Mouse (Mus musculus): ENCODE measurements around the gene Serpina3a. TPM values are rescaled to one million over a fixed set of nuclear protein-coding genes. Genes with fewer than 3 reads are reported as not detected.

Serpina3a gene
- not detected in 2 replicates for polyA plus RNA-seq (2015; fragmentation: Nextera tagmentation; extraction: Ambion mirVana)

DNA sequence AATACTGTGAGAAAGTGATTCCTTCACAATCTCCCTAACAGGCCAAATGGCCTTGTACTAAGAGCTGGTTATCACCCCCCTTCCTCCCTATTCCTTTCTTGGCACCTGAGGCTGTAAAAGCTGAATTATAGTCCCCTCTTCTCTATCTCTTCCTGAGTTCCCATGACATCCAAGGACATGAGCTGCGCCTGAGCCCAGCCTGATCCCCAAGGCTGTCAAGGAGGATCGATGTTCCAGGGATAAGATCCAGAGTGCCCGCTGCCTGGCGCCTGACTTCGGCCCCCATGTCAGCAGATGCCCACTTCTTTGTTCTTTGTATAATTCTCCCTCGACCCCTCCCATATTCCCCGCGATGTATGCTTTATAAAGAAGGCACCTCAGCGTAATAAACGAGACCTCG lies at the start of gene Serpina3a:
Gene Serpina3a, plus strand, starts transcription at position 392 of the 400 bp plus-strand sequence.

DNA sequence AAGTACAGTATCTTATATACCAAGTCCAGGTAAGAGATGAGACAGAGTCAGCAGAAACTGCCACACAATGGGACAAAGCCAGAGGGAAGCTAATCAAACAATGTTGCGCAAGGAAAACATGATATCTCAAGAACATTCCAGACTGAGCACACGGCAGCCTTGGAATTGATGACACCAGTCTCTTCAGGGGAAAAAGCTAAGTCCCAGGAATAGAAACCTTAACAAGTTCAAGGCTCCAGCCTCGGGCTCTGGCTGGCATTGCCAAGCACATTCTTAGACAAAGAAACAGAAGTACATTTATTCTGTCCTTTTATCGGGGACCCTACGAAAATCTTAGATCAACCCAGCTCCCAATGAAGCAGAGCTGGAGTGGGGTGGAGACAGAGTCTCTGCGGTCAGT lies 11.8 kb upstream of the Serpina3a start, which contains the start of gene Serpina5:
Gene Serpina5, plus strand, starts transcription at position 346 of the 400 bp plus-strand sequence.

DNA sequence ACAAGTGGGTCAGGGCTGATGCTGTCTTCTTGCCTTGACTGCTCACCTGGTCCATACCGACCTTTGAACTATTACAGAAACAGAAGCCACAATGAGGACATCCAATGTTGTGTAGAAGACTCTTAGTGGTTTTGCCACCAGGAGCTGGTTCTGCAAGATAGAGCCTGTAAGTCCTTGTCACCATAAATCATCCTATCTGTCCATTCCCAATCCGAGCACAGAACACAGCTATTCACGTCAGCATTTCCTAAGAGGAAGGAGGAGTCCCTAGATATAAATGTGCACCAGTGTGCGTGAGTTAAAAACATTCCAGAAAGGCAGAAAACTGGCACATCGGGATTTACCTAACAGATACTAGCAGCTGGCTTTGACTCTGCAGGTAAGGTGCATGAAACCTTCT lies 15.2 kb downstream of the Serpina3a start, which contains the start of gene Serpina3b:
Gene Serpina3b, plus strand, starts transcription at position 301 of the 400 bp plus-strand sequence.

DNA sequence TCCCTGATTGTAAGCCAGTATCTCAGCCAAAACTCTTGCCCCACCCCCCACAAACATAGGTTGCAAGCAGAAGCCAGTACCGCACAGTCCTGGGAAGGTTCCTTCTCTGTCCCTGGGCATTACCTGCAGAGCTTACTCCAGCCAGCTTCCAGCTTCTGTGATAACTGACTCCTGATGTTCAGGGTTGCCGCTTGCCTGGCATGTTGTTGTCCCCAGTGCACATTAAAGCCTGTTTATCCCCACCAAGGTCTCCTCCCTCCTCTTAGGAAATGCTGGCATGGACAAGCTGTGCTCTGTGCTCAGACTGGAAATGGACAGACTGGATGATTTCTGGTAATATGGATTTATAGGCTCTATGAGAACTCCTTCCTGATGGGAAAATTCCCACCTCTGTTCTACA lies 41.1 kb downstream of the Serpina3a start, which contains the start of gene Serpina3c:
Gene Serpina3c, minus strand, starts transcription at position 215 of the 400 bp plus-strand sequence.

Other genes with a start within 250 kb of the Serpina3a start
- 0.47 and 0.59 TPM in 2 replicates for gene Serpina1a, start 249.2 kb upstream of the Serpina3a start, polyA plus RNA-seq (2015; fragmentation: Nextera tagmentation; extraction: Ambion mirVana)
- gene Serpina1c, start 207.8 kb upstream of the Serpina3a start, polyA plus RNA-seq (2015; fragmentation: Nextera tagmentation; extraction: Ambion mirVana), result 0.23 and 0.35 TPM in 2 replicates
- gene Serpina1e, start 153.7 kb upstream of the Serpina3a start, polyA plus RNA-seq (2015; fragmentation: Nextera tagmentation; extraction: Ambion mirVana), result 0.79 and 2.2 TPM in 2 replicates
- 0.13 TPM in 1 of 2 replicates, not detected in the other for gene Serpina11, start 122.8 kb upstream of the Serpina3a start, polyA plus RNA-seq (2015; fragmentation: Nextera tagmentation; extraction: Ambion mirVana)
- gene Serpina9, start 99.0 kb upstream of the Serpina3a start, polyA plus RNA-seq (2015; fragmentation: Nextera tagmentation; extraction: Ambion mirVana), result 0.04 TPM in 1 of 2 replicates, not detected in the other
- gene Serpina12, start 68.3 kb upstream of the Serpina3a start, polyA plus RNA-seq (2015; fragmentation: Nextera tagmentation; extraction: Ambion mirVana), result not detected in 2 replicates
- gene Serpina5, start 11.6 kb upstream of the Serpina3a start, polyA plus RNA-seq (2015; fragmentation: Nextera tagmentation; extraction: Ambion mirVana), result not detected in 2 replicates
- 0.35 and 0.69 TPM in 2 replicates for gene Serpina3b, start 15.3 kb downstream of the Serpina3a start, polyA plus RNA-seq (2015; fragmentation: Nextera tagmentation; extraction: Ambion mirVana)
- gene Serpina3c, start 41.1 kb downstream of the Serpina3a start, polyA plus RNA-seq (2015; fragmentation: Nextera tagmentation; extraction: Ambion mirVana), result 0.07 TPM in 2 replicates
- gene Serpina3f, start 101.8 kb downstream of the Serpina3a start, polyA plus RNA-seq (2015; fragmentation: Nextera tagmentation; extraction: Ambion mirVana), result 0.66 and 0.78 TPM in 2 replicates
- 18.5 and 19.8 TPM in 2 replicates for gene Serpina3g, start 123.5 kb downstream of the Serpina3a start, polyA plus RNA-seq (2015; fragmentation: Nextera tagmentation; extraction: Ambion mirVana)
- 0.47 and 0.58 TPM in 2 replicates for gene Serpina3i, start 150.4 kb downstream of the Serpina3a start, polyA plus RNA-seq (2015; fragmentation: Nextera tagmentation; extraction: Ambion mirVana)
- gene Serpina3j, start 201.8 kb downstream of the Serpina3a start, polyA plus RNA-seq (2015; fragmentation: Nextera tagmentation; extraction: Ambion mirVana), result not detected in 2 replicates
- gene Serpina3k, start 225.8 kb downstream of the Serpina3a start, polyA plus RNA-seq (2015; fragmentation: Nextera tagmentation; extraction: Ambion mirVana), result 0.16 TPM in 1 of 2 replicates, not detected in the other
- 0.10 and 0.46 TPM in 2 replicates for gene Serpina3m, start 225.8 kb downstream of the Serpina3a start, polyA plus RNA-seq (2015; fragmentation: Nextera tagmentation; extraction: Ambion mirVana)